Mouse (Mus musculus) intestine, embryonic 16.5 days (tissue): ENCODE results near the gene Wdr53. TPM values are rescaled to one million over a fixed set of nuclear protein-coding genes. Genes with fewer than 3 reads are reported as not detected.

Experiments
- ATAC-seq: fragments of 200-750 bp; cut with Nextera tagmentation; 2 replicates; pipeline ENCODE4 v1.8.0; 2017; ENCODE audit warnings: moderate TSS enrichment, moderate library complexity
- H3K27ac ChIP-seq: fragments of 300-500 bp; sonication (generic); 2 replicates; pipeline ENCODE4 v1.5.1; 2014; ENCODE audit warnings: mild to moderate bottlenecking, low read length
- H3K27me3 ChIP-seq: fragments of 300-500 bp; sonication (generic); replicated peaks from 2 replicates; pipeline ENCODE4 v1.6.1; 2014; ENCODE audit warnings: low read length, control low read depth, mixed read lengths; ENCODE audit not compliant: control insufficient read depth, insufficient read depth
- H3K36me3 ChIP-seq: fragments of 300-500 bp; sonication (generic); 2 replicates; pipeline ENCODE4 v1.6.1; 2014; ENCODE audit warnings: low read length, control low read depth; ENCODE audit not compliant: control insufficient read depth, insufficient read depth
- H3K4me1 ChIP-seq: fragments of 300-500 bp; sonication (generic); 2 replicates; pipeline ENCODE4 v1.6.1; 2014; ENCODE audit warnings: low read length, control low read depth, mixed read lengths; ENCODE audit not compliant: control insufficient read depth, insufficient read depth
- H3K4me2 ChIP-seq: fragments of 300-500 bp; sonication (generic); 2 replicates; pipeline ENCODE4 v1.6.1; 2014; ENCODE audit warnings: low read depth, low read length, control low read depth
- H3K4me3 ChIP-seq: fragments of 300-500 bp; sonication (generic); 2 replicates; pipeline ENCODE4 v1.5.1; 2014; ENCODE audit warnings: mild to moderate bottlenecking, low read length
- H3K9ac ChIP-seq: fragments of 300-500 bp; sonication (generic); 2 replicates; pipeline ENCODE4 v1.6.1; 2014; ENCODE audit warnings: low read depth, low read length
- H3K9me3 ChIP-seq: fragments of 300-500 bp; sonication (generic); 2 replicates; pipeline ENCODE4 v1.6.1; 2016; ENCODE audit warnings: low read length, control low read depth; ENCODE audit not compliant: control insufficient read depth
- WGBS: fragments of 180-500 bp; shearing (Covaris S2); extraction: QIAGEN DNeasy Blood & Tissue Kit; methylation state at CpG from one replicate; pipeline ENCODE4 v1.1.7; 2014; 5-methylcytosine and 5-hydroxymethylcytosine counted together
- polyA plus RNA-seq: library from polyadenylated mRNA; unstranded; fragments of >200 nt; fragmentation: Nextera tagmentation; extraction: Ambion mirVana; gene quantifications from 2 replicates; pipeline ENCODE4 v1.2.1, GENCODE M21; 2015

Gene Wdr53
- polyA plus RNA-seq: 17.2 and 17.6 TPM in 2 replicates

- H3K4me3 ChIP-seq: peak within 1 kb of the TSS; percentile 93
- H3K4me2 ChIP-seq: peak within 1 kb of the TSS; percentile 82
- H3K27me3 ChIP-seq: no peaks in the 10 kb centered on the region
- no peaks in the 10 kb centered on the region for H3K9me3 ChIP-seq
- peak; percentile 99 for ATAC-seq
- no peaks in the 10 kb centered on the region for H3K36me3 ChIP-seq
- H3K4me1 ChIP-seq: peaks cover 18% of the 10 kb centered on the region
- H3K27ac ChIP-seq: peak within 1 kb of the TSS; percentile 95
- WGBS: under 1% methylated on average over 48 of the region's 48 CpGs
- H3K9ac ChIP-seq: peak within 1 kb of the TSS; percentile 95
These were observed at the start of gene Wdr53, which contains the start of gene Fbxo45 for GRCm38 (mm10) chr16:32246952-32247370. Gene Wdr53, plus strand, starts transcription at chr16:32247227. Gene Fbxo45, minus strand, starts transcription at chr16:32247158.

DNA sequence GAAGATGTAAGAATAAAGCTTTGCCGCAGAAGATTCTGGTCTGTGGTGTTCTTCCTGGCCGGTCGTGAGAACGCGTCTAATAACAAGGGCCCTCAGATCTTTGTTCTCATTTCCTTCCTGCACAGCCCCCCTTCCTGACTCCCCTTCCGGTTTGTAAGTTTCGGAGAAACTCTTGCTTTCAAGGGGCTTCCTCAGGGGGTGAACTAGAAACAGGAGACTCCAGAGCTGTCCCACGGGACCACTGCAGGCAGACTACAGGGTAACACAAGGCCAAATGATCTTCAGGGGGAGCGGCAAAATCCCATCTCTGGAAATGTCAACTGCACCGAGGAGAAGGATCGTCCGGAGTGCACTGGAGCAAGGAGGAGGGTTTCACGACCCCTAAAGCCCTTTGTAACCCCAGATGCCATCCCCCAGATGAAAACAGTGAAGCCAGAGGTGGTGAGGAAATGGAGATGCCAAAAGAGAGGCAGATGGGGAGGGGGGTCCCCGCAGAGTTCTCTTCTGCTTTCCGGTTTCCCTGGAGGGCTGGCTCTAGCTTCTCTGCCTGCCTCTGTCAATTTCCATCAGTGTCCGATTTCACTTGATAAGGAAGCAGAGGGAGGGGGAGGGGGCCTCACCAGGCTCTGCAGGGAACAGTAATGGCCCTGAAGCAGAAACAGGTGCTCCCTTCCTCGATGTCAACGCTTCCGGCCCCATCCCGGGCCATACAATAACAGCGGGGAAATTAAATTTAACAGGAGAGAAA, 46.6 kb upstream of the Wdr53 start:
- 0 out of 2 replicates have a peak, but pooled peaks have one; percentile 58 for ATAC-seq
- 69% methylated on average over 20 of the region's 21 CpGs for WGBS
- H3K4me3 ChIP-seq: peak overlapping the region; percentile 24
- H3K9ac ChIP-seq: no peak overlapping the region; the same call in 1 of the 2 replicates
- H3K4me1 ChIP-seq: no peaks in the 10 kb centered on the region
- no peak overlapping the region for H3K4me2 ChIP-seq
- no peaks in the 10 kb centered on the region for H3K9me3 ChIP-seq
- H3K27ac ChIP-seq: peak overlapping the region; percentile 72
- no peaks in the 10 kb centered on the region for H3K27me3 ChIP-seq
- H3K36me3 ChIP-seq: no peaks in the 10 kb centered on the region

GRCm38 (mm10) chr16:32201004-32201325, 46.1 kb upstream of the Wdr53 start:
- Histone ChIP-seq H3K4me1 (no peaks in the 10 kb centered on the region), H3K27ac (peak overlapping the region; percentile 72), H3K36me3 (no peaks in the 10 kb centered on the region), H3K9ac (no peak overlapping the region), H3K4me2 (no peak overlapping the region), H3K4me3 (no peak overlapping the region), H3K9me3 (no peaks in the 10 kb centered on the region), H3K27me3 (no peaks in the 10 kb centered on the region)
- 67% methylated on average over 9 of the region's 9 CpGs for WGBS
- 0 out of 2 replicates have a peak, but pooled peaks have one; percentile 23 for ATAC-seq

GRCm38 (mm10) chr16:32202681-32203080, 44.3 kb upstream of the Wdr53 start:
- no peak for ATAC-seq
- Histone ChIP-seq H3K9me3 (no peaks in the 10 kb centered on the region), H3K4me2 (no peak overlapping the region), H3K4me3 (no peak overlapping the region), H3K27ac (no peak overlapping the region), H3K36me3 (no peaks in the 10 kb centered on the region), H3K27me3 (no peaks in the 10 kb centered on the region), H3K9ac (no peak overlapping the region), H3K4me1 (no peaks in the 10 kb centered on the region)
- 76% methylated on average over 6 of the region's 6 CpGs for whole genome bisulfite sequencing

- 56% methylated on average over 3 of the region's 3 CpGs for WGBS
- ATAC-seq: no peak
- H3K27ac ChIP-seq: no peak overlapping the region
These were observed 42.1 kb upstream of the Wdr53 start for GRCm38 (mm10) chr16:32204902-32205301.

GRCm38 (mm10) chr16:32214156-32214555, 32.9 kb upstream of the Wdr53 start:
- H3K27ac ChIP-seq: no peak overlapping the region
- no peaks in the 10 kb centered on the region for H3K27me3 ChIP-seq
- H3K36me3 ChIP-seq: no peaks in the 10 kb centered on the region
- no peak overlapping the region for H3K4me2 ChIP-seq
- no peaks in the 10 kb centered on the region for H3K9me3 ChIP-seq
- H3K4me3 ChIP-seq: no peak overlapping the region
- no peak overlapping the region for H3K9ac ChIP-seq
- ATAC-seq: no peak
- no peaks in the 10 kb centered on the region for H3K4me1 ChIP-seq

More at GRCm38 (mm10) chr16:32204902-32205301, 42.1 kb upstream of the Wdr53 start:
- Histone ChIP-seq H3K9me3 (peaks cover 5% of the 10 kb centered on the region; the same call in 1 of the 2 replicates), H3K4me1 (no peaks in the 10 kb centered on the region), H3K36me3 (no peaks in the 10 kb centered on the region), H3K4me3 (no peak overlapping the region), H3K4me2 (no peak overlapping the region), H3K27me3 (no peaks in the 10 kb centered on the region), H3K9ac (no peak overlapping the region)

- H3K36me3 ChIP-seq: no peaks in the 10 kb centered on the region
- no peaks in the 10 kb centered on the region for H3K9me3 ChIP-seq
- H3K4me3 ChIP-seq: no peak overlapping the region
- no peak overlapping the region for H3K9ac ChIP-seq
- H3K27ac ChIP-seq: no peak overlapping the region
- 75% methylated on average over 17 of the region's 17 CpGs for WGBS
- no peak for ATAC-seq
- H3K27me3 ChIP-seq: no peaks in the 10 kb centered on the region
- no peak overlapping the region for H3K4me2 ChIP-seq
- H3K4me1 ChIP-seq: no peaks in the 10 kb centered on the region
These were observed 32.0 kb upstream of the Wdr53 start for GRCm38 (mm10) chr16:32214804-32215576.

- H3K9ac ChIP-seq: no peak overlapping the region
- no peaks in the 10 kb centered on the region for H3K36me3 ChIP-seq
- 72% methylated on average over 4 of the region's 4 CpGs for WGBS
- no peaks in the 10 kb centered on the region for H3K27me3 ChIP-seq
- H3K27ac ChIP-seq: no peak overlapping the region
- no peak overlapping the region for H3K4me2 ChIP-seq
- no peak overlapping the region for H3K4me3 ChIP-seq
- no peaks in the 10 kb centered on the region for H3K4me1 ChIP-seq
- no peak for ATAC-seq
- no peaks in the 10 kb centered on the region for H3K9me3 ChIP-seq
These were observed 25.2 kb upstream of the Wdr53 start for GRCm38 (mm10) chr16:32221803-32222202.

- Histone ChIP-seq H3K4me1 (no peaks in the 10 kb centered on the region), H3K9ac (no peak overlapping the region), H3K27ac (no peak overlapping the region), H3K4me3 (no peak overlapping the region), H3K9me3 (no peaks in the 10 kb centered on the region), H3K36me3 (no peaks in the 10 kb centered on the region), H3K27me3 (no peaks in the 10 kb centered on the region), H3K4me2 (no peak overlapping the region)
- no peak for ATAC-seq
These were observed 24.6 kb upstream of the Wdr53 start for GRCm38 (mm10) chr16:32222399-32222798.
